Mouse (Mus musculus): ENCODE results near the gene Myo18b. TPM values are rescaled to one million over a fixed set of nuclear protein-coding genes. Genes with fewer than 3 reads are reported as not detected.

Gene Myo18b
- polyA plus RNA-seq, 1 experiment from 2014 or later, result 1.8 TPM

- H3K4me3 ChIP-seq, result no peak overlapping the region
- no peaks in the 10 kb centered on the region for H3K9me3 ChIP-seq
- WGBS, result 95% methylated on average over 14 of the region's 14 CpGs
- no peak overlapping the region for H3K9ac ChIP-seq (replicated peaks)
- no peak overlapping the region for H3K4me2 ChIP-seq (replicated peaks)
- no peaks in the 10 kb centered on the region for H3K36me3 ChIP-seq
- H3K27me3 ChIP-seq, result no peaks in the 10 kb centered on the region
- H3K27ac ChIP-seq (replicated peaks), result no peak overlapping the region
- peaks cover 4% of the 10 kb centered on the region; the same call in 1 of the 2 replicates for H3K4me1 ChIP-seq
- no peak for ATAC-seq (ENCODE audit: low FRiP score, low read depth)
These were observed 27.7 kb upstream of the Myo18b start for GRCm38 (mm10) chr5:112923841-112924240.

- Histone ChIP-seq H3K9ac (replicated peaks) (no peak overlapping the region), H3K4me1 (no peaks in the 10 kb centered on the region; the same call in 1 of the 2 replicates), H3K4me2 (replicated peaks) (no peak overlapping the region), H3K27me3 (no peaks in the 10 kb centered on the region), H3K4me3 (no peak overlapping the region), H3K36me3 (no peaks in the 10 kb centered on the region), H3K27ac (replicated peaks) (no peak overlapping the region), H3K9me3 (no peaks in the 10 kb centered on the region)
- ATAC-seq (ENCODE audit: low FRiP score, low read depth), result no peak
These were observed 25.8 kb upstream of the Myo18b start for GRCm38 (mm10) chr5:112921914-112922313.

- Histone ChIP-seq H3K9ac (replicated peaks) (no peak overlapping the region), H3K4me2 (replicated peaks) (no peak overlapping the region), H3K27me3 (no peaks in the 10 kb centered on the region), H3K4me1 (0 out of 2 replicates have a peak, but pooled peaks cover 4% of the 10 kb centered on the region), H3K4me3 (no peak overlapping the region), H3K36me3 (no peaks in the 10 kb centered on the region), H3K9me3 (no peaks in the 10 kb centered on the region), H3K27ac (replicated peaks) (no peak overlapping the region)
- 67% methylated on average over 5 of the region's 5 CpGs for WGBS
- no peak for ATAC-seq (ENCODE audit: low FRiP score, low read depth)
These were observed 14.2 kb upstream of the Myo18b start for GRCm38 (mm10) chr5:112910381-112910780.

- Histone ChIP-seq H3K27ac (replicated peaks) (no peak overlapping the region), H3K27me3 (no peaks in the 10 kb centered on the region), H3K9ac (replicated peaks) (no peak overlapping the region), H3K36me3 (no peaks in the 10 kb centered on the region), H3K4me2 (replicated peaks) (no peak overlapping the region), H3K4me1 (0 out of 2 replicates have a peak, but pooled peaks cover 4% of the 10 kb centered on the region), H3K9me3 (no peaks in the 10 kb centered on the region), H3K4me3 (no peak overlapping the region)
- no peak for ATAC-seq (ENCODE audit: low FRiP score, low read depth)
- 56% methylated on average over 2 of the region's 2 CpGs for WGBS
These were observed 12.0 kb upstream of the Myo18b start for GRCm38 (mm10) chr5:112908169-112908614.

- ATAC-seq (ENCODE audit: low FRiP score, low read depth), result no peak
- H3K4me1 ChIP-seq, result 0 out of 2 replicates have a peak, but pooled peaks cover 4% of the 10 kb centered on the region
- WGBS, result 82% methylated on average over 6 of the region's 6 CpGs
- no peaks in the 10 kb centered on the region for H3K36me3 ChIP-seq
- H3K9me3 ChIP-seq, result no peaks in the 10 kb centered on the region
- no peak overlapping the region for H3K4me2 ChIP-seq (replicated peaks)
- no peak overlapping the region for H3K27ac ChIP-seq (replicated peaks)
- H3K9ac ChIP-seq (replicated peaks), result no peak overlapping the region
- no peak overlapping the region for H3K4me3 ChIP-seq
- H3K27me3 ChIP-seq, result no peaks in the 10 kb centered on the region
These were observed 11.3 kb upstream of the Myo18b start for GRCm38 (mm10) chr5:112907504-112907903.

- H3K27ac ChIP-seq (replicated peaks), result no peak overlapping the region
- no peak for ATAC-seq (ENCODE audit: low FRiP score, low read depth)
- WGBS, result 78% methylated on average over 5 of the region's 5 CpGs
These were observed 2.6 kb downstream of the Myo18b start for GRCm38 (mm10) chr5:112893462-112894060.

GRCm38 (mm10) chr5:112892411-112892810 lies 3.8 kb downstream of the Myo18b start:
- H3K4me1 ChIP-seq, result no peaks in the 10 kb centered on the region
- ATAC-seq (ENCODE audit: low FRiP score, low read depth), result no peak
- H3K36me3 ChIP-seq, result no peaks in the 10 kb centered on the region
- no peak overlapping the region for H3K4me2 ChIP-seq (replicated peaks)
- H3K27ac ChIP-seq (replicated peaks), result no peak overlapping the region
- H3K27me3 ChIP-seq, result no peaks in the 10 kb centered on the region
- no peak overlapping the region for H3K4me3 ChIP-seq
- no peaks in the 10 kb centered on the region for H3K9me3 ChIP-seq
- no peak overlapping the region for H3K9ac ChIP-seq (replicated peaks)

More at GRCm38 (mm10) chr5:112893462-112894060, 2.6 kb downstream of the Myo18b start:
- Histone ChIP-seq H3K4me3 (no peak overlapping the region), H3K27me3 (no peaks in the 10 kb centered on the region), H3K9me3 (no peaks in the 10 kb centered on the region), H3K9ac (replicated peaks) (no peak overlapping the region), H3K4me2 (replicated peaks) (no peak overlapping the region), H3K36me3 (no peaks in the 10 kb centered on the region), H3K4me1 (no peaks in the 10 kb centered on the region)

GRCm38 (mm10) chr5:112888651-112889050 lies 7.5 kb downstream of the Myo18b start:
- WGBS, result 65% methylated on average over 7 of the region's 7 CpGs
- no peak for ATAC-seq (ENCODE audit: low FRiP score, low read depth)
- no peaks in the 10 kb centered on the region for H3K9me3 ChIP-seq
- H3K36me3 ChIP-seq, result no peaks in the 10 kb centered on the region
- no peak overlapping the region for H3K27ac ChIP-seq (replicated peaks)
- H3K4me3 ChIP-seq, result no peak overlapping the region
- no peak overlapping the region for H3K4me2 ChIP-seq (replicated peaks)
- 0 out of 2 replicates have a peak, but pooled peaks cover 2% of the 10 kb centered on the region for H3K4me1 ChIP-seq
- H3K9ac ChIP-seq (replicated peaks), result no peak overlapping the region
- no peaks in the 10 kb centered on the region for H3K27me3 ChIP-seq

GRCm38 (mm10) chr5:112886687-112887491 lies 9.3 kb downstream of the Myo18b start:
- ATAC-seq (ENCODE audit: low FRiP score, low read depth), result no peak
- H3K27ac ChIP-seq (replicated peaks), result 0 out of 2 replicates have a peak overlapping the region, but pooled peaks have one; percentile 22
- no peak overlapping the region for H3K4me3 ChIP-seq
- no peaks in the 10 kb centered on the region for H3K9me3 ChIP-seq
- WGBS, result 69% methylated on average over 17 of the region's 17 CpGs
- H3K36me3 ChIP-seq, result no peaks in the 10 kb centered on the region
- H3K9ac ChIP-seq (replicated peaks), result no peak overlapping the region
- no peaks in the 10 kb centered on the region for H3K27me3 ChIP-seq
- H3K4me2 ChIP-seq (replicated peaks), result no peak overlapping the region
- 0 out of 2 replicates have a peak, but pooled peaks cover 2% of the 10 kb centered on the region for H3K4me1 ChIP-seq

- 0 out of 2 replicates have a peak, but pooled peaks cover 7% of the 10 kb centered on the region for H3K4me1 ChIP-seq
- no peak overlapping the region for H3K4me2 ChIP-seq (replicated peaks)
- no peaks in the 10 kb centered on the region for H3K9me3 ChIP-seq
- 41% methylated on average over 14 of the region's 14 CpGs for WGBS
- H3K4me3 ChIP-seq, result no peak overlapping the region
- ATAC-seq (ENCODE audit: low FRiP score, low read depth), result no peak; the same call in 1 of the 2 replicates
- H3K27ac ChIP-seq (replicated peaks), result no peak overlapping the region; the same call in 1 of the 2 replicates
- no peaks in the 10 kb centered on the region for H3K36me3 ChIP-seq
- peaks cover 29% of the 10 kb centered on the region for H3K27me3 ChIP-seq
- H3K9ac ChIP-seq (replicated peaks), result no peak overlapping the region
These were observed 18.6 kb downstream of the Myo18b start for GRCm38 (mm10) chr5:112877391-112878115.

GRCm38 (mm10) chr5:112876846-112877390 lies 19.2 kb downstream of the Myo18b start:
- 39% methylated on average over 4 of the region's 4 CpGs for WGBS
- H3K4me2 ChIP-seq (replicated peaks), result no peak overlapping the region
- no peaks in the 10 kb centered on the region for H3K36me3 ChIP-seq
- no peak overlapping the region for H3K4me3 ChIP-seq
- 0 out of 2 replicates have a peak, but pooled peaks cover 7% of the 10 kb centered on the region for H3K4me1 ChIP-seq
- peaks cover 33% of the 10 kb centered on the region for H3K27me3 ChIP-seq
- no peaks in the 10 kb centered on the region for H3K9me3 ChIP-seq
- no peak overlapping the region; the same call in 1 of the 2 replicates for H3K27ac ChIP-seq (replicated peaks)
- H3K9ac ChIP-seq (replicated peaks), result no peak overlapping the region
- no peak for ATAC-seq (ENCODE audit: low FRiP score, low read depth)
